Mouse (Mus musculus) T-helper 2 cell (primary cell): Measurements from ENCODE around the gene Hspd1.
"Not testable (repeated sequence)": the region's sequence is repeated elsewhere in the genome, so short reads cannot be mapped to it uniquely, and the experiment has no call there.

Experiments
- in situ Hi-C: fragments of 300-600 bp; cut with MboI, MseI; formaldehyde crosslinking; loops from one replicate; pipeline ENCODE4 v1.15.1; 2025; ENCODE audit warnings: high pct_unique_total_duplicates

The Hspd1 gene

GRCm38 (mm10) chr1:55087932-55088610 lies at the start of gene Hspd1, which contains the start of gene Hspe1:
Gene Hspd1 (minus strand): TSS chr1:55088243.
Gene Hspe1 (plus strand): TSS chr1:55088132.
- in situ Hi-C loops, result loop anchor here (5.0 kb wide), 2 partner anchors 54 to 61 kb away; partner anchors contain the start of gene Sf3b1

DNA sequence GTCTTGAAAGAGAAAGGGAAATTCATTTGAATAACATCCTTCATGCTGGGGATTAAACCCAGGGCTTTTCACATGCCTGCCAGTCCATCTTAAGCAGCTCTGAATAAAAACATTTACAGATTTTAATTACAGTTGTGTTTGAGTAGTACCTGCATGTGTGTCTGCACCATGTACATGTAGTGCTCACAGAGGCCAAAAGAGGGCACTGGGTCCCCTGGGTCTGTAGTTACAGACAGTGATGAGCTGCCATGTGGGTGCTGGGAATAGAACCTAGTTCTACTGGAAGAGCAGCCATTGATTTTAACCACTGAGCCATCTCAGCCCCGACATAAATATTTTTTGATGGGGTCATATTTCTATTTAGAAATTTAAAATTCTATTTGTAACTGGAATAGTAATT lies 47.8 kb upstream of the Hspd1 start:
- in situ Hi-C loops, result no loop called here

DNA sequence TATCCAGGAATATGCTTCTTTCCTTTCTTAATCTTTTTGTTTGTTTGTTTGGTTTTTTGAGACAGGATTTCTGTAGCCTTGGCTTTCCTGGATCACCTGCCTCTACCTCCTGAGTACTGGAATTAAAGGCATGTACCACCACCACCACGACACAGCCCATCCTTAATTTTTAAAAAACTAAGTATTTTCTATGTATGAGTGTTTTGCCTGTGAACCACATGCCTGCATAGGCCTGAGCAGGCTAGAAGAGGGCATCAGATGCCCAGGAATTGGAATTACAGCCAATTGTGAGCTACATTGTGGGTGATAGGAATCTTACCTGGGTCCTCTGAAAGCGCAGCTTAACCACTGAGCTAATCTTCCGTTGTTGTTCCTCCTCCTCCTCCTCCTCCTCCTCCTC lies 46.3 kb upstream of the Hspd1 start:
- in situ Hi-C loops, result no loop called here

DNA sequence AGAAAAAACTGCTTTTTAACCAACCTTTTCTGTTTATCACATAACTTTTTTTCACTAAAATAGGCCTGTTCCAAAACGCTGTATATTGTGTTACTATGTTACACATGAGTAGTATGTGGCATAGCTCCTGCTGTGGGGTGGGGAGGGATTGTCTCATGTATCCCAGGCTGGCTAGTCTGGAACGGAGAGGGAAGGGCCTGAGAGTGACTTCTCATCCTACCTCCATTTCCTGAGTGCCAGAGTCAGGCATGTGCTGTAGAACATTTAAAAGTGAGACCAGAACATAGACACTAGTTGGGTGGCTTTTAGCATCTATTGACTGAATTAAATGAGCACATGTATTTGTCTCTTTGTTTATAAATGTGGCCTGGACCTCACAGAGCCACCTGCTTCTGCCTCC lies 45.1 kb upstream of the Hspd1 start:
- in situ Hi-C loops, result no loop called here

DNA sequence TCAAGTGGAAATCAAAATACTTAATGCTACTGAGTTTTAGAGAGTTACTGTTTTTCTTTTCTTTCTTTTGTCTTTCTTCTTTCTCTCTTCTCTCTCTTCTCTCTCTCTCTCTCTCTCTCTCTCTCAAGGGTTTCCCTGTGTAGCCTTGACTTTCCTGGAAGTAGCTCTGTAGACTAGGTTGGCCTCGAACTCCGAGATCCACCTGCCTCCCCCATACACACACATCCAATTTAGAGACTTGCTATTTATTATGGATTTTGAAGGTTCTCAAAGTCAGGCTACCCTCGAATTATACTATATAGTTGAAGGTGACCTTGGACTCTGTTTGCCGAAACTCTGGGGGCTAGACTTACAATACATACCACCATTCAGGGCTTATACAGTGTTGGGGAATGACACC lies 44.3 kb upstream of the Hspd1 start:
- in situ Hi-C loops, result no loop called here

DNA sequence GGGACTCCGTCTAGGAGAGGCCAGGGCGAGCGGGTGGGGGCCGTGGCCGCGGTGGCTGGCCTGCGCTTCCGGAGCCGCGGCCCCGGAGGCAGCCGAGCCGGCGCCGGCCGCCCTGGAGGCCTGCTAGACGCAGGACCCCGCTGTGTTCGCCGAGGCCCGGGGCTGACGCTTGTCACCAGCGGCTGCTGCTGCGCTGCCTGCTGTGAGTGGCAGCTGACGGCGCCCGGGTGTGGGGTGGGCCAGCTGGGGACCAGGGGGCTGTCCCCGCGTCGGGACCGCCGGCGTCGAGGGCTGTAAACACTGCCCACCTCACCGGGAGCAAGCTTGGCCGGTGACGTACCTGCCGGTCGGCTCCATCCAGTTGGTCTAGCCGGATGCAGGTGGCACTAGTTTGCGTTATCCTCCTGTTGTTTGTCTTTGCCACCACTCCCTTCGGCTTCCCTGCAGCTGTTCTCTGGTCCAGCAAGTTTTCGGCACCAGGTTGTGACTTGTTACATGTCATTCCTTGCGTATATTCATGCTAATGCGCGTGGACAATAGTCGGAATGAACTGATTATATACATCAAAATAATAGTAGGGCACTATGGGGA lies 43.5 kb upstream of the Hspd1 start:
- in situ Hi-C loops, result no loop called here

DNA sequence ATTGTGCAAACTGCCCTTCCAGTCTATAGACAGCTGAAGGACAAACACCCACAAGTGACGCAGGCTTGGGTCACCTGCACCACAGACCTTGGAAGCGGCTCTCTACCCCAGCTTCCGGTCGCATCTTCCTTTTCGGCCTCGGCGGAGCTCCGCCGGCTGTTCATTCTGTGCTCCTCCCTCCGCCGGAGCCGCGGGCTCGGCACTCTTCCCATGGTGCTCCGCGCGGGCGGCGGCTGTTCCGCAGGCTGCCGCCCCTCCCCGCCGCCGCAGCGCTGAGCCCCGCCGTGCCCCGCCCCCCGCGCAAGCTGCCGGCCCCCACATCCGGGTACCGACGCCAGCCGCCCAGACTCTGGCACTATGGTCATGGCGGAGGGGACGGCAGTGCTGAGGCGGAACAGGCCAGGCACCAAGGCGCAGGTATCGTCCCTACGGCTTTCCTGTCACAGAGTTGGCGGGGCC lies 42.9 kb upstream of the Hspd1 start, which contains the start of gene Mob4:
Gene Mob4 (plus strand): TSS at position 289 of the 459 bp plus-strand sequence.
- in situ Hi-C loops, result no loop called here

DNA sequence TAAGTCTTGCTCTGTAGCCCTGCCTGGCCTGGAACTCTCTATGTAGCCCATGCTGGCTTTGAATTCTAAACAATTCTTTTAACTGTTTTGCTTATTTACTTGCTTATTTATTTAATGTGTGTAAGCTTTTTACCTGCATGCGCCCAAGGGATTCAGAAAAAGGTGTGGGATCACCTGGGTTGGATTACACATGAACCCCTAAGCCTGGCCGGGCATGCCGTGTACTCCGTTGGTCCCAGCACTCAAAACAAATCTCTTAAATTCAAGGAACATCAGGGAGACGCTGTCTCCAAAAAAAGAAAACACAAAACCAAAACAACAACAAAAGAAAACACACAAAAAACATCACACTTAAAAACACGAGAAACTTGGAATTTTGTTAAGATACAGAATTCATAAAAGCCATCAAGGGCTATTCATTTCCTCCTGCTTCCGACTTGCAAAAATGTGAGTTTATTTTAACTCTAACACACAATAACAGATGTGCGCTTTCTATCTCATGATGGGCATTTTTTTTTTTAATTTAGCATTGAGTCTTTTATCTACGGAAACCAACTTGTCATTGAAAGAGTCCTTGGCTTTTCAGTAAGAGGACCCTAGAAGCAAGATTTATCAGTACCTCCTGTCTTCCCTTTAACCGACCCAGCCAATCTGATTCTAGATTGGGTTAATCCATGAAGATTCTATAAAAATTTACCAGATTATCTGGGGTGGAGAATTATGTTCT lies 42.3 kb upstream of the Hspd1 start:
- in situ Hi-C loops, result no loop called here

- in situ Hi-C loops, result no loop called here
Observed at GRCm38 (mm10) chr1:55129716-55130115, 41.7 kb upstream of the Hspd1 start.

DNA sequence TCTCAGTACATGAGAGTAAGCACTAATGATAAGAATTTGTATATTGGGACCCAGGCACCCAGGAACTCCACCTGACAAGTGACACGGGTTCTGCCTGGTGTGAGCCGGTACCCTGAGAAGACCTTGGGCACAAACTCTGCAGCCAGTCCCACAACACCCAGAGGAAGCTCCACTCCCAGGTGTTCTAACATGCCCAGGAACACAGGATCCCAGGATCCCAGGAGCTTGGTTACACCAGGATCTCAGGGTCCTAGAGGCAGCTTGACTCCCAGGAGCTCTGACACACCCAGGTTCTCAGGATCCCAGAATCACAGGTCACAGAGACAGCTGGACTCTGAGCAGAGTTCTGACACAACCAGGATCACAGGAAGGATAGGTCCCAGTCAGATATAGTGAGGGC lies 36.1 kb upstream of the Hspd1 start:
- in situ Hi-C loops, result not testable (repeated sequence)

- in situ Hi-C loops, result no loop called here
Observed at GRCm38 (mm10) chr1:55123561-55123960, 35.5 kb upstream of the Hspd1 start.

- in situ Hi-C loops, result no loop called here
Observed at GRCm38 (mm10) chr1:55123046-55123445, 35.0 kb upstream of the Hspd1 start.

DNA sequence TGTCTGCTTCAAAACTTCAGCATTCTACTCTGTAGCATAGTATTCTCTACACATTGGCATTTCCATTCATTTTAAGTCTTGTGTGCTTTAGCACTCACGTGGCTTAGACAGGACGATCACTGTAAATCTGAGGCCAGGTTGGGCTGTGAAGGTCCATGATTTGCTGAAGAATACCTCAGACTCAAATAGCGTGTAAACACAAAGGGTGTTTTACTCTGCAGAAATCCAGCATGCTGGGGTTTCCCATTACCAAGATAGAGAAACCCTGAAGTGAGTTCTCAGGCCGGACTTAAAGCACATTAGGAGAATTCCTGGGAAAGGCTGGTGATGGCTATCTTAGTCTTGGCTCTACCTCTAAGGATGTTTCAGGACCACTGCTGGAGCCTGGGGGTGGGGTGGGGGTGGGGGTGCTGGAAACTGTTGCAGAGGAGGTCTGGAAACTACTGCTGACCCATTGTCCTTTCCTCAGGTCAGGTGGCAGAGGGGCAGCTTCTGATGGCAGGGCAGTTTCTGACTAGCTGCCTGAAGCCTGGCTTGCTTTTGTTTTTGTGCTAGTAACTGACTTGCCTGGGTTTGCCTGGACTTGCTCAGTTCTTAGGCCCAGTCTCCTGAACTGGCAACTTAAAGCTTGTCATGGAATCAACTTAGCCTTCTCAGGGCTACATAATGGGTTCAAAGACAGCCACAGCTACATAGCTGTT lies 21.2 kb upstream of the Hspd1 start:
- in situ Hi-C loops, result no loop called here

DNA sequence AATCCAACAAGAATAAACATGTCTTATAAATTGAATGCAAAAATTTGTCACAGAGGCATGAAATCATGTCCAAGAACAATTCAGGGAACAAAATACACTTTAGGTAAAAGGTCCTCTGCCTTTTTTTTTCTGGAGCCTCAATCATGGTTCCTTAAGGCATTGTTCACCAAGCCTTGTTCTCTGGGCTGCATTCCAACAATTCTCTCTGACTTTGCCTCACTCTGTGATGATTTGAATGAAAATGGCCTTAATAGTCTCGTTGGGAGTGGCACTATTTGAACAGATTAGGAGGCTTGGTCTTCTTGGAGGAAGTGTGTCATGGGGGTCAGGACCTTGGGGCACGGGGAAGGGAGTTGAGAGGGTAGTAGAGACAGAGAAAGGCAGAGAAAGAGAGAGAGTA lies 20.4 kb upstream of the Hspd1 start:
- in situ Hi-C loops, result no loop called here

- in situ Hi-C loops, result no loop called here
Observed at GRCm38 (mm10) chr1:55107644-55108043, 19.6 kb upstream of the Hspd1 start.

- in situ Hi-C loops, result no loop called here
Observed at GRCm38 (mm10) chr1:55106919-55107585, 19.0 kb upstream of the Hspd1 start.

DNA sequence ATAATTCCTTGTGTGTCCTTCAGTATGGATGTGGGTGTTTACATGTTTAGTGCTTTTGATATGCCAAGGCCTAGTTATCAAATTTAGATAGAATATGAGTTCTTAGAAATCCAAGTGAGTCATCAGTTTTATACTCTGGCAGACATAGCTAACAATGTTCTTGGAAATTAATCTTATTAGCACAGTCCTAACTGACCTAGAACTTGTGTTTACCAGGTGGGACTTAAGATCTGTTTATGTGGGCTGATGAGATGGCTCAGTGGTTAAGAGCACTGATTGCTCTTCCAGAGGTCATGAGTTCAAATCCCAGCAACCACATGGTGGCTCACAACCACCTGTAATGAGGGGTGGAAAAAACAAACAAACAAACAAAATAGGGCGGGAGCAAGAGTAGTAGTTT lies 4.4 kb upstream of the Hspd1 start:
- in situ Hi-C loops, result no loop called here

GRCm38 (mm10) chr1:55092056-55092455 lies 4.0 kb upstream of the Hspd1 start:
- in situ Hi-C loops, result no loop called here

GRCm38 (mm10) chr1:55089498-55090064 lies 1.5 kb upstream of the Hspd1 start:
- in situ Hi-C loops, result loop anchor here (5.0 kb wide), 2 partner anchors 53 to 62 kb away; partner anchors contain the start of gene Sf3b1

DNA sequence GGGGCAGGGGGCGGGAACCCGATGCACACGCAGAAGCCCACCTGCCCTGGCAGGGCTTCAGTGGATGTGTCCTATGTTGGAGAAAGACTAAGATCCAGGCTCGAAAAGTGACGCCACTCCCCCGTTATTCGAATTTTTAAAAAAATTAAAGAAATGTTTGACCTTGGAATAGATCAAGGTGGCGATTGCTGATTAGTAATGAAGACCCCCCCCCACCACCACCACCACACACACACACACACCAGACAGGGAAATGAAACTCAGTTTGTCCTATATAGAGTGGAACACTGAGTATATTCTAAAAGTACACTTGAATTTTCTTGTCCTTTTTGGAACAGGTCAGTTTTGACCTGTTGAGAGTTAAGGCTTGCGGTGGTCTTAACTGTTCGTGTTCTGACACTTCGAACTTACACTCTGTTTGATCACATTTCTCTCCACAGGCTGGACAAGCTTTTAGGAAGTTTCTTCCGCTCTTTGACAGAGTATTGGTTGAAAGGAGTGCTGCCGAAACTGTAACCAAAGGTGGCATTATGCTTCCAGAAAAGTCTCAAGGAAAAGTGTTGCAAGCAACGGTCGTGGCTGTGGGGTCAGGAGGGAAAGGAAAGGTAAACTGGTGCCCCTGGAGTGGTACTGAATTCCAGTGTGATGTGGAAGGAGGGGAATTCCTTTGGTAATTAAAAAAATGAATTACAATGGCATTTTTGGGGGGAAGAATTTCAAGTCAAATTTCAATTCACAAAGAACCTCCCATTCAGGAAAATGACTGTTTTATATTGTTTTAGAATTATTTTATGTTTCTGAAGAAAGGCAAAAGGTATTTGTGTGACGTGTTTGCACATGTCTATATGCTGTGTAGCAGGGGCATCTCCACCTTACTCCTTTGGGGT lies 811 bp upstream of the Hspd1 start:
- in situ Hi-C loops, result loop anchor here (5.0 kb wide), 2 partner anchors 53 to 62 kb away; partner anchors contain the start of gene Sf3b1
